Mouse (Mus musculus): ENCODE measurements at regions not wholly inside any gene's neighbourhood (a gene's known extent, or its start where the extent isn't known, plus 50 kb on each side); places are given as distances from the start of the nearest gene placed in this dataset.
A peak's percentile ranks its signal among the peaks of the same experiment; 100 is the strongest.

DNA sequence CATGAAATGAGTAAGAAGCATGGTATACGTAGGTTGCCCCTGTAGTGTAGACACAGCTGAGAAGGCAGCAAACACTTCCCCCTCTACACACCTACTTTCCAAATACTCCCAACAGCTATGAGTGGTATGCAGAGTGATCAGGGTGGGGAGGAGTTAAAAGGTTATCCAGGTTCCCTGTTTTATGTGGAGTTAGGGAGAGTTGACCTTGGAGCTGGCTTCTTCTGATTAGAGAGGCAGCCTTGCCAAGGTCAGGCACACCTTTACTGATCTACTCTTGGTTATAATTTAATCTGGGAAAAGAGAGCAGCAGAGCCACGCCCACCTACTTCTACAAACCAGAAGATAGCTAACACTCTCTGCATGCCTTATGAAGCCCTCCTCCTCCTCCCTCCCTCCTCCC is 106.7 kb upstream of the Magi1 start:
- Histone ChIP-seq H3K27me3 (no peaks in the 10 kb centered on the region), H3K9ac (no peak overlapping the region), H3K36me3 (no peaks in the 10 kb centered on the region), H3K4me1 (replicated peaks) (peaks cover 19% of the 10 kb centered on the region), H3K4me2 (no peak overlapping the region), H3K9me3 (replicated peaks) (no peaks in the 10 kb centered on the region), H3K4me3 (replicated peaks) (no peak overlapping the region), H3K27ac (no peak overlapping the region)
- DNase-seq = no peak
- ATAC-seq (ENCODE audit: low read depth) = peak; percentile 43; the same call in 1 of the 2 replicates
- WGBS (ENCODE audit: insufficient replicate concordance) = 39% methylated on average over 2 of the region's 2 CpGs

DNA sequence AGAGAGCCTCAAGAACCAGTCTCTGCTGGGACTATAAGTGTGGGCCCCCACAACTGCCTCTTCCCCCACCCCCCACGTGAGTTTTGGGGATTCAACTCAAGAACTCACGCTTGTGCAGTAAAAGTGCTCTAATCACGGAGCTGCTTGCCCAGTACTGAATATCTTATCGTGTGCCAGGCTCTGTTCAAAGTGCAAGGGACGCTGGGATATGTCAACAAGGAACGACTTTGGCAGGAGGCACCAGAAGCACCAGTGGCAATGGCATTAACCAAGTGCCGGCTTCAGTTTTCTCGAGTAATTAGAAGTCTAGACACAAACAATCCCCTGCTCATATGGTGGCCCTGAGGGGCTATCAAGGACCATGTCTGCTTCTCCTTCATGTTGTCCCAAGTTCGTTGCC is 106.0 kb upstream of the Magi1 start:
- Histone ChIP-seq H3K9ac (no peak overlapping the region), H3K9me3 (replicated peaks) (no peaks in the 10 kb centered on the region), H3K4me1 (replicated peaks) (peaks cover 19% of the 10 kb centered on the region), H3K27ac (no peak overlapping the region), H3K27me3 (no peaks in the 10 kb centered on the region), H3K4me3 (replicated peaks) (no peak overlapping the region), H3K36me3 (no peaks in the 10 kb centered on the region), H3K4me2 (no peak overlapping the region)
- no peak for DNase-seq
- ATAC-seq (ENCODE audit: low read depth) = no peak
- WGBS (ENCODE audit: insufficient replicate concordance) = 49% methylated on average over 9 of the region's 9 CpGs

DNA sequence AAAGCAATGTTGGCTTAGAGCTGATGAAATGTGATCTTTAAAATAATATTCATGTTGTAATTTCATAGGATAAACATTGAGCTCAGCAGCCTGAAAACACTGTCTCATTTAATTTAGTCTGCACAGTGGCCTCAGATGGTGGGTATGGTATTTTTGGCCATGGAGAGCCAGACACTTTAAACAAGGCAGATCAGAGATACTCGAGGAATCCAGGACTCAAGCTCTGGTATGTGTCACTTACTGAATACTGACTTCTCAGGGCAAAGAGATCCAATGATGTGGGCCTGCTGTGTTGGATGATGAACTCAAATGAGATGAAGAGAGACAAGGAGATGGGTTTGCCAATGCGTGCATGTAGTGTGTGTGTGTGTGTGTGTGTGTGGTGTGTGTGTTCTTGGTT is 103.9 kb upstream of the Magi1 start:
- Histone ChIP-seq H3K27me3 (no peaks in the 10 kb centered on the region), H3K36me3 (no peaks in the 10 kb centered on the region), H3K9me3 (replicated peaks) (0 out of 2 replicates have a peak, but pooled peaks cover 3% of the 10 kb centered on the region), H3K27ac (no peak overlapping the region), H3K9ac (no peak overlapping the region), H3K4me2 (no peak overlapping the region), H3K4me1 (replicated peaks) (peaks cover 12% of the 10 kb centered on the region), H3K4me3 (replicated peaks) (no peak overlapping the region)
- 54% methylated on average over 2 of the region's 2 CpGs for WGBS (ENCODE audit: insufficient replicate concordance)
- ATAC-seq (ENCODE audit: low read depth) = no peak
- DNase-seq = no peak

DNA sequence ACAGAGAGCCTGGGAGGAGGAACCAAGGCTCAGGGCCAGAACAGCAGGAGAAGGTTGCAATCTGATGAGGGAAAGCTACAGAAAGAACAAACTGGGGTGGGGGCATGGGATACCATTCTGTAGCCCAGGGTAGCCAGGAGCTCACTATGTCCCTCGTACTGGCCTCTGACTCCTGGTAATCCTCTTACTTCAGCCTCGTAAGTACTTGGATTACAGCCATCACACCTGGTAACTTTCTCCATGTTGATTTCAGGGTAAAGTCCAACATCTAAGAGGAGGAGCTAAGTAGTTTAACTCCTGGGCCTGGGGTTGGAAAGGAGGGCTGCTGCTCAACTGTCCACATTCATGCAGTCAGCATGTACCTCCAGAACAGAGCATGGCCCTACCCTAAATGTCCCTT is 101.8 kb upstream of the Magi1 start:
- Histone ChIP-seq H3K4me3 (replicated peaks) (no peak overlapping the region), H3K4me1 (replicated peaks) (peaks cover 9% of the 10 kb centered on the region), H3K9me3 (replicated peaks) (0 out of 2 replicates have a peak, but pooled peaks cover 3% of the 10 kb centered on the region), H3K27me3 (no peaks in the 10 kb centered on the region), H3K4me2 (no peak overlapping the region), H3K36me3 (no peaks in the 10 kb centered on the region), H3K9ac (no peak overlapping the region), H3K27ac (no peak overlapping the region)
- DNase-seq (no peak), ATAC-seq (ENCODE audit: low read depth) (no peak)
- 80% methylated on average over 2 of the region's 2 CpGs for WGBS (ENCODE audit: insufficient replicate concordance)

DNA sequence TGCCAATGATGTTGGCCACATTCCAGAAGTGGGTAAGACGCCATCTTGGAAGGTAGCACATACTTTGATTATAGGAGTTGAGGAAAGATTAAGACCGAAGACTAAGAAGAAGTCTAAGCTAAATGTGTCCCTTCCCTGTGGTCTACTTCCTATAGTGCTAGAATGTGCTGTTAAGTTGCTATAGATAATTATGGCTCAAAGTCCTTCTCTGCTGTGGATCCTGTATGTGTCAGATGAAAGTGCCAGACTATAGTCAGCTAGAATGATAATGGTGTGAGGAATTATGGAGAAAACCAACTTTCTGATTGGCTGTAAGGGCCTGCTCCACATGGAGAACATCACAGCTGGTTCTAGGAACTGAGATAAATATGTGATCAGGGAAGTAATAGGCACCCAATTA is 86.3 kb upstream of the Magi1 start:
- no peak for ATAC-seq (ENCODE audit: low read depth)
- Histone ChIP-seq H3K9me3 (replicated peaks) (no peaks in the 10 kb centered on the region), H3K4me1 (replicated peaks) (peaks cover 10% of the 10 kb centered on the region), H3K9ac (no peak overlapping the region), H3K4me3 (replicated peaks) (no peak overlapping the region), H3K36me3 (no peaks in the 10 kb centered on the region), H3K4me2 (no peak overlapping the region), H3K27ac (no peak overlapping the region), H3K27me3 (no peaks in the 10 kb centered on the region)
- no peak for DNase-seq
- WGBS (ENCODE audit: insufficient replicate concordance) = 54% methylated on average over 2 of the region's 2 CpGs

DNA sequence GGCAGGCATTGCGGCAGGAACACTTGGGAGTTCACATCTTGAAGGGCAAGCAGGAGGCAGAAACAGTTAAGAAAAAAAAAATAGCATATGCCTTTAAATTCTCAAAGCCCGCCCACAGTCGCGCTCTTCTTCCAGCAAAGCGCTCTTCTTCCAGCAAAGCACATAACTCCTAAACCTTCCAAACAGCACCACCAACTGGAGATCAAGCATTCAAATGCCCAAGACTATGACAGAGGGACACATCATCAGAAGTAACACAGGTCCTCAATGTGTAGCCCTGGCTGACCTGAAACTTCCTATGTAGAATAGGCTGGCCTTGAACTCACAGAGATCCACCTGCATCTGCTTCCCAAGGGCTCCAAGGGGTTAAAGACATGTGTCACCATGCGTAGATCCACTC is 80.2 kb upstream of the Magi1 start:
- H3K4me3 ChIP-seq (replicated peaks) = no peak overlapping the region
- no peak for DNase-seq
- H3K9ac ChIP-seq = no peak overlapping the region
- no peak for ATAC-seq (ENCODE audit: low read depth)
- 71% methylated on average over 6 of the region's 6 CpGs for WGBS (ENCODE audit: insufficient replicate concordance)
- H3K4me1 ChIP-seq (replicated peaks) = peaks cover 10% of the 10 kb centered on the region
- no peak overlapping the region for H3K27ac ChIP-seq
- no peak overlapping the region for H3K4me2 ChIP-seq
- no peaks in the 10 kb centered on the region for H3K36me3 ChIP-seq
- H3K9me3 ChIP-seq (replicated peaks) = no peaks in the 10 kb centered on the region
- no peaks in the 10 kb centered on the region for H3K27me3 ChIP-seq

DNA sequence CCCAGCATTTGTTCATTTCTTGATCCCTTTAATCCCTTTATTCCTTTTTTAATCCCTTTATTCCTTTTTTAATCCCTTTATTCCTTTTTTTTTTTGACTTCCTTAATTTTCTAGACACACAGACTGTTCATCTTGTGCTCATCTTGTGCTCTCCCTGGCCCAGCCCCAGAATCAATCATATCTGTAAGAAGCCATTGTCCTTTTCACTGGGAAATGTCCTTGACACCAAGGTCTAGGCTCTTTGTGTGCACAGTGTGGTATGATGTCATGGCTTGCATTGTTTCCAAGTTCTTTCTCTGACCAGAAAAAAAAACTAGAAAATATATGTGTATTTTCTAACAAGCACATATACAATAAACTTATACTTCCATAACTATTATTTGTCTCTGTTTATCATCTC is 78.9 kb upstream of the Magi1 start:
- H3K4me1 ChIP-seq (replicated peaks) = peaks cover 9% of the 10 kb centered on the region
- no peak for DNase-seq
- H3K36me3 ChIP-seq = no peaks in the 10 kb centered on the region
- no peak overlapping the region for H3K4me2 ChIP-seq
- no peak for ATAC-seq (ENCODE audit: low read depth)
- H3K4me3 ChIP-seq (replicated peaks) = no peak overlapping the region
- no peaks in the 10 kb centered on the region for H3K27me3 ChIP-seq
- H3K9ac ChIP-seq = no peak overlapping the region
- no peak overlapping the region for H3K27ac ChIP-seq
- H3K9me3 ChIP-seq (replicated peaks) = no peaks in the 10 kb centered on the region

DNA sequence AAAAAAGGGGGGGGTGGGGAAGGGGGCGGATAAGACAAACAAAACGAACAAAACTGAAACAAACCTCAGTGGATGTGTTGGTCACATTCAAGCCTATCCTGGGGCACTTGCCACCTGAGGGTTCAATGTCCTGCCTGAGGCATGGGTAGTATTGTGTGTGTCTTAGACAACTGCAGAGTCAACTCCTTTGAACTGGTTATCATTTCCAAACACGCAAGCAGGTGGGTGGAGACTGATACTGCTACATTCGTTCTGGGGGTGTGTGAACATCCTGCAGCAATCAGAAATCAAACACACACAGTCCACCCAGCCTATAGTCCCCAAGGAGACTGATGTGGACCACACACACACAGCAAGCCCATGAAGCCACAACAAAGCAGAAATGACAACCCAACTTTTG is 73.9 kb upstream of the Magi1 start:
- peak; percentile 96 for ATAC-seq (ENCODE audit: low read depth)
- no peak overlapping the region; the same call in 1 of the 2 replicates for H3K4me2 ChIP-seq
- H3K27ac ChIP-seq = no peak overlapping the region
- no peak overlapping the region for H3K9ac ChIP-seq
- no peaks in the 10 kb centered on the region for H3K9me3 ChIP-seq (replicated peaks)
- H3K4me3 ChIP-seq (replicated peaks) = no peak overlapping the region
- WGBS (ENCODE audit: insufficient replicate concordance) = 13% methylated on average over 4 of the region's 4 CpGs
- no peaks in the 10 kb centered on the region for H3K36me3 ChIP-seq
- peak; percentile 76 for DNase-seq
- H3K4me1 ChIP-seq (replicated peaks) = peaks cover 20% of the 10 kb centered on the region
- H3K27me3 ChIP-seq = no peaks in the 10 kb centered on the region

DNA sequence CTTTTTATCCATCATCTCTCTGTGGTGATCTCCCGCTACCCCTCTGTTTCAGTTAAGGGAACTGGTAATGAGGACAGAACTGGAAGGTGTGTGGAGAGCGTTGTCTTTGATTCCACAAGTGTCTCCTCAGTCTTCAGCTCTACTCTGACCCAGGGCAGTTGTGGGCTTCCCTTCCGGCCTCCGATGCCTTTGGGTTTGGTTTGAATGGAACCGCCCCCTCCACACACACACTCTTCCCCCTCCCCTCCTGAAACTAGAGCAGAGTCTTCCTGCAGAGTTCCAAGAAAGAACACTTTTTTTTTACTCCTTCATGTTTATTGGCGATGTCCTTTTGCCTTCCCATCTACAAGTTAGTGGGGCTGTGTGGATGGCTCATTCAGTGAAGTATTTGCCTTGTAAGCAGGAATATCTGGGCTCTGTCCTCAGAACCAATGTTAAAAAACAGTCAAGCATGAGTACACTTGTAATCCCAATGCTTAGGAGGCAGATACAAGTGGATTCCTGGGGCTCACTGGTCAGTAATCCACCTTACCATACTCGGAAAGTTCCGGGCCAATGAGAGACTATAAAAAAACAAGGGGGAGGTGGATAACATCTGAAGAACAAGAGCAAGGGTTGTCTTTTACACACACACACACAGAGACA is 70.9 kb upstream of the Magi1 start:
- H3K27me3 ChIP-seq = no peaks in the 10 kb centered on the region
- no peak overlapping the region for H3K4me3 ChIP-seq (replicated peaks)
- 34% methylated on average over 8 of the region's 8 CpGs for WGBS (ENCODE audit: insufficient replicate concordance)
- no peak for DNase-seq
- H3K36me3 ChIP-seq = no peaks in the 10 kb centered on the region
- H3K27ac ChIP-seq = no peak overlapping the region
- peaks cover 20% of the 10 kb centered on the region for H3K4me1 ChIP-seq (replicated peaks)
- no peaks in the 10 kb centered on the region for H3K9me3 ChIP-seq (replicated peaks)
- H3K9ac ChIP-seq = no peak overlapping the region
- H3K4me2 ChIP-seq = no peak overlapping the region
- no peak for ATAC-seq (ENCODE audit: low read depth)

DNA sequence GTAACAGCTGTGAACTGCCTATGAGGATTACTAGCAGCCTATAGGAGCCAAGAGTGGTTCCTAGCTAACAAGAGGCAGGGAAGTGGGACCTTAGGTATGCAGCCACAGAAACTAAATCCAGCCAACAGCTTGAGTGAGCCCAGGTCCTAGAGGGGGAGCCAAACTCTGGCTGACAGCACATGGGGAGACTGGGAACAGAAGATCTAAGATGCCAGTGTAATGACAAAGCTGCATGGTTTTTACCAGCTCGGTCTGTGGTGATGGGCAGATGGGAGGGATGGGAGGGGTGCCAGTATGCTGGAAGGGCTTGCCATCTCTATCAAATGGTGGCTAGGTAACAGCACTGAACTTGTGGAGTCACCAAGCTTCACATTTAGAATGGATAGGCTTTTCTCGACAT is 60.6 kb upstream of the Magi1 start:
- Histone ChIP-seq H3K9ac (no peak overlapping the region), H3K27me3 (no peaks in the 10 kb centered on the region), H3K9me3 (replicated peaks) (no peaks in the 10 kb centered on the region), H3K4me3 (replicated peaks) (no peak overlapping the region), H3K4me1 (replicated peaks) (no peaks in the 10 kb centered on the region), H3K27ac (no peak overlapping the region), H3K4me2 (no peak overlapping the region), H3K36me3 (no peaks in the 10 kb centered on the region)
- DNase-seq = no peak
- no peak for ATAC-seq (ENCODE audit: low read depth)
- WGBS (ENCODE audit: insufficient replicate concordance) = 45% methylated on average over 2 of the region's 2 CpGs

DNA sequence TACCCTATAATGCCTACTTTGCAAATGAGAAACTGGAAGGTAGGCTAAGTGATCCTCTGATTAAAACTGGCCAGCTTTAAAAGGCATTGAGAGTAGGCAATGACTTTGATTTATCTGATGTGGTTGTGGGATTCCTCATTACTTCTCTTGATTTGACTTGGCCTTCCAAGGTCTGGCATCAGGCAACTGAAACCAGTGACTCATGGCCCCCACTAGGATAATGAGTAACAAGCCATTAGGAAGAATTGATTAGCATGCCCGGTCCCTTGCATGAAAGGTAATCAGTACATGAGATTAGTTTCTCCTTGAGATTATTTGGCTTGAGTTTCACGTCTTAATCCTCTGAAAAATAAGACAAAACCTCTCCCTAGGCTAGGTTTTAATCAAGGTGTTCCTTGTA is 56.8 kb upstream of the Magi1 start:
- Histone ChIP-seq H3K4me3 (replicated peaks) (no peak overlapping the region), H3K27me3 (no peaks in the 10 kb centered on the region), H3K4me1 (replicated peaks) (no peaks in the 10 kb centered on the region), H3K27ac (no peak overlapping the region), H3K36me3 (no peaks in the 10 kb centered on the region), H3K9ac (no peak overlapping the region), H3K9me3 (replicated peaks) (no peaks in the 10 kb centered on the region), H3K4me2 (no peak overlapping the region)
- 48% methylated on average over 2 of the region's 2 CpGs for WGBS (ENCODE audit: insufficient replicate concordance)
- DNase-seq = no peak
- no peak for ATAC-seq (ENCODE audit: low read depth)

DNA sequence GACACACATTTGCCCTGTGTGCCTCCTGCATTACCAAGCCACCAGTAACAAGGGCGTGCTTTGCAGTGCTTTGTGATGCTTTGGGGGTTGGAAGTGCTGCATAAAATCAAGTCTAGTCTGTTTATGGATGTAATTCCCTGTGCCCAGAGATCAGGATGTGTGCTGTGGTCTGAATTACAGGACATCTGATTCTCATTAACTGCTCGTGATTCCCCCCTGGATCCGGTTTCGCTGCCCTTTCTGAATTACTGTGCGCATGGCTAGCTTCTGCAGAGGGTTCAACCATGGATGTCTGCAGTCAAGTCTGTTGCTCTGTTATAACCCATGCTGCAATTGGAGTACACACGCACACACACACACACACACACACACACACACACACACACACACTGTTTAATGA is 52.5 kb upstream of the Magi1 start:
- H3K36me3 ChIP-seq = no peaks in the 10 kb centered on the region
- H3K4me2 ChIP-seq = no peak overlapping the region
- H3K27ac ChIP-seq = no peak overlapping the region
- no peaks in the 10 kb centered on the region for H3K9me3 ChIP-seq (replicated peaks)
- no peaks in the 10 kb centered on the region for H3K4me1 ChIP-seq (replicated peaks)
- no peak overlapping the region for H3K9ac ChIP-seq
- H3K4me3 ChIP-seq (replicated peaks) = no peak overlapping the region
- 79% methylated on average over 6 of the region's 6 CpGs for WGBS (ENCODE audit: insufficient replicate concordance)
- ATAC-seq (ENCODE audit: low read depth) = no peak
- H3K27me3 ChIP-seq = no peaks in the 10 kb centered on the region
- no peak for DNase-seq
